Mouse (Mus musculus) lung, embryonic 14.5 days (tissue): ENCODE results near the gene Zfp213. TPM values are rescaled to one million over a fixed set of nuclear protein-coding genes. Genes with fewer than 3 reads are reported as not detected.
"Not testable (repeated sequence)": the region's sequence is repeated elsewhere in the genome, so short reads cannot be mapped to it uniquely, and the experiment has no call there.

Source experiments
- ATAC-seq: fragments of 200-750 bp; cut with Nextera tagmentation; 2 replicates; pipeline ENCODE4 v1.8.0; 2017; ENCODE audit warnings: mild to moderate bottlenecking, moderate TSS enrichment, moderate library complexity; ENCODE audit not compliant: insufficient read depth
- DNase-seq: peaks from one replicate; pipeline ENCODE4 v3.0.0-alpha.2; 2015
- H3K27ac ChIP-seq: fragments of 300-500 bp; sonication (generic); 2 replicates; pipeline ENCODE4 v1.5.1; 2014; ENCODE audit warnings: low read depth, mild to moderate bottlenecking, moderate library complexity
- H3K27me3 ChIP-seq: fragments of 300-500 bp; sonication (generic); 2 replicates; pipeline ENCODE4 v1.6.1; 2014; ENCODE audit warnings: low read length, control low read depth; ENCODE audit not compliant: insufficient read depth
- H3K36me3 ChIP-seq: fragments of 300-500 bp; sonication (generic); 2 replicates; pipeline ENCODE4 v1.6.1; 2014; ENCODE audit warnings: control low read depth; ENCODE audit not compliant: insufficient read depth
- H3K4me1 ChIP-seq: fragments of 300-500 bp; sonication (generic); 2 replicates; pipeline ENCODE4 v1.6.1; 2014; ENCODE audit warnings: antibody characterized with exemption, control low read depth; ENCODE audit not compliant: insufficient read depth
- H3K4me2 ChIP-seq: fragments of 300-500 bp; sonication (generic); 2 replicates; pipeline ENCODE4 v1.6.1; 2014; ENCODE audit warnings: mild to moderate bottlenecking
- H3K4me3 ChIP-seq: fragments of 300-500 bp; sonication (generic); 2 replicates; pipeline ENCODE4 v1.5.1; 2014; ENCODE audit warnings: low read depth, low read length
- H3K9ac ChIP-seq: fragments of 300-500 bp; sonication (generic); 2 replicates; pipeline ENCODE4 v1.6.1; 2014
- H3K9me3 ChIP-seq: fragments of 300-500 bp; sonication (generic); 2 replicates; pipeline ENCODE4 v1.6.1; 2016; ENCODE audit warnings: low read depth, low read length, control low read depth
- CTCF ChIP-seq: IDR thresholded peaks from 2 replicates; pipeline ENCODE4 v1.5.1; 2016; ENCODE audit warnings: antibody characterized with exemption, low read depth
- WGBS: fragments of 180-500 bp; shearing (Covaris S2); extraction: QIAGEN DNeasy Blood & Tissue Kit; methylation state at CpG from one replicate; pipeline ENCODE4 v1.1.7; 2014; 5-methylcytosine and 5-hydroxymethylcytosine counted together
- polyA plus RNA-seq: library from polyadenylated mRNA; unstranded; fragments of >200 nt; fragmentation: Nextera tagmentation; extraction: Ambion mirVana; gene quantifications from 2 replicates; pipeline ENCODE4 v1.2.1, GENCODE M21; 2014

Zfp213 gene
- polyA plus RNA-seq, 1 experiment from 2014 or later: 24.7 TPM

DNA sequence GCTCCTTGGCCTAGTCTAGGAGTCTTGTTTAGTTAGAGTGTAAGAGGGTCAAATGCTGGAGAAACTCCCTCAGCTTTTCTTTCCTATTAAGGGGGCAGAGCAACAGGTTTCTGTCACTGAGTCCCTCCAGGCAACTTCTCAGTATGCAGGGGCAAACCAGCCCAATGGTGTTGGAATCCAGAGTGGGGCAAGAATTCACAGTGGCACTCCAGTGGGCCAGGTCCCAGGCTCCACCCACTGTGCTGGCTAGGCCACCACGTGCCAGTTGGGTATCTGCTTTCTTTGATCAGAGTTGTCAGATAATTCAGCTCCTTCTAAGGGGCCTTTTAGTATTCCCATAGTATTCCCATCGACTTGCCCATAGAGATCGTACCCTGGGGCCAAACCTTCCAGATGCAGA is 23.9 kb downstream of the Zfp213 start:
- peak; percentile 1; the same call in 1 of the 2 replicates for ATAC-seq
- H3K27ac ChIP-seq: no peak overlapping the region
- H3K36me3 ChIP-seq: no peaks in the 10 kb centered on the region
- peak overlapping the region; percentile 50 for H3K4me2 ChIP-seq
- H3K4me3 ChIP-seq: peak overlapping the region; percentile 31; the same call in 1 of the 2 replicates
- no peak overlapping the region for H3K9ac ChIP-seq
- no peaks in the 10 kb centered on the region for H3K9me3 ChIP-seq
- DNase-seq: no peak
- WGBS: 35% methylated on average over 3 of the region's 3 CpGs
- H3K4me1 ChIP-seq: peaks cover 7% of the 10 kb centered on the region; the same call in 1 of the 2 replicates
- peaks cover 23% of the 10 kb centered on the region for H3K27me3 ChIP-seq
- TF ChIP-seq CTCF: no peak

DNA sequence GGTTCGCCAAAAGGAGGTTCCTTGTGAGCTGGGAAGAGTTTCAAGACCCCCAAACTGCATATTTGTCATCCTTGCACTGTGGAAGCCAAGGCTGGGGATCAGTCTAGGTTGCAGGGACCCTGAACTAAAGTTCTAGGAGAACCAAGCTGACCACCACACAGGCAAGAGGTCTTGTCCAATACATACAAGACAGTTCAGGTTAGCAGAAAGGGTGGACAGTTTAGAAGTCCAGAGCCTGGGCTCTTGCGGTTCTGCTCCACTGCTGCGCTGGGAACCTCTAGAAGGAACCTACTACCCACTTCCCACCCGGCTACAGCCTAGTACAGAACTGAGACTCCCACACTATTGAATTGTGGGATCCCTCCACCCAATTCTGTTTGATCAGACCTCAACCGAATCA is 24.4 kb downstream of the Zfp213 start:
- DNase-seq (no peak), ATAC-seq (no peak)
- no peak overlapping the region for H3K27ac ChIP-seq
- 86% methylated on average over 5 of the region's 5 CpGs for WGBS
- H3K9me3 ChIP-seq: no peaks in the 10 kb centered on the region
- H3K9ac ChIP-seq: no peak overlapping the region
- H3K4me2 ChIP-seq: no peak overlapping the region
- peaks cover 7% of the 10 kb centered on the region; the same call in 1 of the 2 replicates for H3K4me1 ChIP-seq
- no peak for TF ChIP-seq CTCF
- H3K27me3 ChIP-seq: peaks cover 27% of the 10 kb centered on the region
- H3K36me3 ChIP-seq: no peaks in the 10 kb centered on the region
- no peak overlapping the region for H3K4me3 ChIP-seq

DNA sequence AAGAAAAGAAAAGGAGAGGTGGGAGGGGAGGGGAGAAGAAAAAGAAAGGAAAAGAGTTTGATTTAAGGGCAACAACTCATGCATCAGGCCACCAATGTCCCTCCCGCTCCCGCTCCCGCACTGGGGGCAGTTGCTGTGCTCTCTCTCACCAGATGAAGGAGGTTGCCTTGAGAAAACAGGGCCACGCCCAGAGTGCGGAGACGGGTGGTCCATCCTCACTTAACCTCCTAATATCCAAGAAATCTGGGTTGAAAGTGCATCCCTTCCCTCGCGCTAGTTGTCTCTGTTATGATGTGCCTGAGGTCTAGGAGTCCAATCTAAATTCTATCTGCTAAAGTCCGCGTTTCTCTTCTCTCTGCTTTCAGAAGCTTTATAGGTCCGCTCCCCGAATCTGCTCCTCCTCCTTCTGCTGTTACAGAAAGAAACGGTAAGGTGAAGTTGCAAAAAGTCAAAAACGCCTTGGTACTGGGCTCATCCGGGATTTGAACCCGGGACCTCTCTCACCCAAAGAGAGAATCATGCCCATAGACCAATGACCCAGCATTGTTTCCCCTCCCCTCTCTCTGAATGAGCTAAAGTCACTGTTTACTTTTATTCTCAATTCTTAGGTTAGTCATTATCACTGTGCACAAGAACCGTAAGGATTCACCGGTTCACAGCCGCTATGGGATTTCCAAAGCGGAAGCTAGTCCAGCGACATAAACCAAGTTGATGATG is 25.6 kb downstream of the Zfp213 start:
- ATAC-seq (no peak), DNase-seq (peak; percentile 53)
- no peak overlapping the region for H3K27ac ChIP-seq
- TF ChIP-seq CTCF: no peak
- 8% methylated on average over 21 of the region's 21 CpGs for WGBS
- no peaks in the 10 kb centered on the region for H3K36me3 ChIP-seq
- peaks cover 5% of the 10 kb centered on the region; the same call in 1 of the 2 replicates for H3K4me1 ChIP-seq
- peaks cover 34% of the 10 kb centered on the region for H3K27me3 ChIP-seq
- peak overlapping the region; percentile 66 for H3K4me2 ChIP-seq
- no peak overlapping the region for H3K9ac ChIP-seq
- H3K9me3 ChIP-seq: no peaks in the 10 kb centered on the region
- H3K4me3 ChIP-seq: peak overlapping the region; percentile 35

DNA sequence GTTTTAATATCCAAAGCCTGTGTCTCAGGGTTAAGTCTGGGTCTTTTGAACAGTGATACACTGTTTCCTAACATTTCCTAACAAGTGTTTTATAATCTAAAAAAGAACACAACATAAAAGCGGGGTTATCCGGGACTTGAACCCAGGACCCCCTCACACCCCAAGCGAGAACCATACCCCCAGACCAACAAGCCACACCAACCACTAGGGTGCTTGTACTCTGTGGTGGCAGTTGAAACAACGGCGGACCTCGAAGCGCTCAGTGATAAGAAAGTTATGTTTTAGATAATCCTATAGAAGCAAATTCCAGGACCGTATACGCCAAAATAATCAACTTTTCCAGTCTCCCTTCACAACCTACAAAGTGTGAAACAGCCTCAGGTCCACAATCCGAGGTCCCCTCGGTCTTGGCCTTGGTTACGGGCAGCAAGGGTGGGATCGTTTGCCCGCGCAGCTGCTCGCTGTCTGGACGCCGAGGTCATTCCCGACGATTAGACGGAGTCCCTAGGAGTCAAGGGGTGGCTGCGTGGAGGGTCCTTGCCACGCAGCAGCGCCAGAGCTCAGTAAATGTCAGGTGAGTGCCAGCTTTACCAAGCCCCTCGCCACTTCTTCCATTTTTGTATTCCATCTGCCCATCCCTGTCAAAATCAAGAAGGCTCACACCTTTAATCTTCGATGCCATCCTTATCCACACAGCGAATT is 26.3 kb downstream of the Zfp213 start:
- Histone ChIP-seq H3K27me3 (peaks cover 34% of the 10 kb centered on the region), H3K4me3 (peak overlapping the region; percentile 35), H3K4me2 (peak overlapping the region; percentile 66), H3K9me3 (no peaks in the 10 kb centered on the region), H3K36me3 (no peaks in the 10 kb centered on the region), H3K9ac (no peak overlapping the region; the same call in 1 of the 2 replicates), H3K27ac (no peak overlapping the region), H3K4me1 (peaks cover 5% of the 10 kb centered on the region; the same call in 1 of the 2 replicates)
- no peak for DNase-seq
- no peak for ATAC-seq
- WGBS: 3% methylated on average over 27 of the region's 27 CpGs
- TF ChIP-seq CTCF: no peak

- H3K27me3 ChIP-seq: peaks cover 34% of the 10 kb centered on the region
- peak overlapping the region; percentile 40 for H3K4me2 ChIP-seq
- 0 out of 2 replicates have a peak overlapping the region, but pooled peaks have one; percentile 16 for H3K4me3 ChIP-seq
- ATAC-seq (peak; percentile 44), DNase-seq (peak; percentile 50)
- not testable (repeated sequence) for H3K4me1 ChIP-seq, H3K27ac ChIP-seq, H3K9ac ChIP-seq, H3K9me3 ChIP-seq, H3K36me3 ChIP-seq
- 1% methylated on average over 17 of the region's 29 CpGs for WGBS
These were observed 28.8 kb downstream of the Zfp213 start for GRCm38 (mm10) chr17:23535046-23535788.

- 9% methylated on average over 9 of the region's 23 CpGs for WGBS
- peaks cover 24% of the 10 kb centered on the region for H3K27me3 ChIP-seq
- peak overlapping the region; percentile 5; the same call in 1 of the 2 replicates for H3K4me2 ChIP-seq
- not testable (repeated sequence) for H3K4me3 ChIP-seq, H3K9me3 ChIP-seq, H3K36me3 ChIP-seq, H3K9ac ChIP-seq, ATAC-seq, DNase-seq, H3K4me1 ChIP-seq, H3K27ac ChIP-seq
These were observed 30.2 kb downstream of the Zfp213 start for GRCm38 (mm10) chr17:23533591-23534490.

GRCm38 (mm10) chr17:23531408-23531807 is 32.6 kb downstream of the Zfp213 start:
- DNase-seq, H3K36me3 ChIP-seq, H3K4me3 ChIP-seq, H3K27ac ChIP-seq, H3K9ac ChIP-seq, ATAC-seq, H3K4me2 ChIP-seq, H3K9me3 ChIP-seq, H3K4me1 ChIP-seq: not testable (repeated sequence)
- 43% methylated on average over 1 of the region's 1 CpGs for WGBS
- H3K27me3 ChIP-seq: peaks cover 11% of the 10 kb centered on the region

GRCm38 (mm10) chr17:23522941-23523732 is 40.9 kb downstream of the Zfp213 start:
- not testable (repeated sequence) for H3K27ac ChIP-seq, ATAC-seq
- WGBS: 62% methylated on average over 30 of the region's 30 CpGs

More at GRCm38 (mm10) chr17:23522941-23523732, 40.9 kb downstream of the Zfp213 start:
- not testable (repeated sequence) for DNase-seq, H3K4me3 ChIP-seq, H3K9me3 ChIP-seq, H3K4me2 ChIP-seq, H3K27me3 ChIP-seq, H3K9ac ChIP-seq, H3K36me3 ChIP-seq, H3K4me1 ChIP-seq
